Comparison of ENCODE assay signal across 26 mouse cellular contexts in the genomic region with DNA sequence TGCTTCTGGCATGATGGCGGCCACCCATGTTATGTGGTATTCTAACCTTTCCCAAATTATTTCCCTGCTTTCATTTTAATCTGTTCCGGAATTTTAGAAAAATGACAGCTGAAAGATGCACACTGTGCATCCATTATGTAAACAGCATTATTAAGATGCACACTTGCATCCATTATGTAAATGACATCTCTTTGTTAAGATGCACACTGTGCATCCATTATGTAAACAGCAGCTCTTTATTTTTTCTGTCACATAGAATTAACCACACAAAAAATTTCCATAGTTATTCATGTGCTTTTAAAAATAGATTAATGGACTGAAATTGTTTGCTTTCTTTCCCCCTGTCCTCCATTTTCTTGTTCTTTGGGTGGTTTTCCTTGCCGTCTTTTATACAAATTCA.
DNase-seq lines count a peak whose midpoint lies in the region; ATAC-seq and TF ChIP-seq lines count a peak whose summit lies in the region.
"Had no signal": no experiment of that assay in that cellular context is flagged by ENCODE, and none has a peak within 500 bp of the region (broad histone marks: within the 10 kb centered on the region; RNA-seq: fewer than 3 reads in every experiment).

No protein-coding gene starts in this region.

- H3K36me3 ChIP-seq in forebrain, embryonic 13.5 days (ENCODE audit: poor library complexity, severe bottlenecking) = no peaks in the 10 kb centered on the region
- H3K36me3 ChIP-seq in forebrain, embryonic 11.5 days (ENCODE audit: control insufficient read depth, insufficient read depth, low read length) = no peaks in the 10 kb centered on the region
- H3K36me3 ChIP-seq in midbrain, embryonic 12.5 days = no peaks in the 10 kb centered on the region
- H3K36me3 ChIP-seq in midbrain, embryonic 11.5 days (ENCODE audit: control insufficient read depth, insufficient read depth, low read length) = no peaks in the 10 kb centered on the region
- H3K36me3 ChIP-seq in midbrain, embryonic 15.5 days (replicated peaks) = no peaks in the 10 kb centered on the region
- no peaks in the 10 kb centered on the region for H3K36me3 ChIP-seq in liver, embryonic 12.5 days
- H3K36me3 ChIP-seq: embryonic facial prominence, embryonic 13.5 days; heart, embryonic 10.5 days; heart, embryonic 15.5 days; liver, embryonic 15.5 days; neural tube, embryonic 12.5 days had no signal

- peak; percentile 83 for ATAC-seq in forebrain, embryonic 13.5 days
- ATAC-seq in forebrain, embryonic 11.5 days (replicated peaks; ENCODE audit: low FRiP score) = no peak
- peak; percentile 66; the same call in 1 of the 2 replicates for ATAC-seq in midbrain, embryonic 12.5 days (ENCODE audit: low FRiP score, low read depth)
- no peak for ATAC-seq in midbrain, embryonic 11.5 days (ENCODE audit: low FRiP score)
- ATAC-seq in midbrain, embryonic 15.5 days (replicated peaks) = peak; percentile 60; the same call in 1 of the 2 replicates
- ATAC-seq in liver, embryonic 12.5 days = no peak
- ATAC-seq: intestine, postnatal 0 days had no signal

- no peak overlapping the region for H3K9ac ChIP-seq in forebrain, embryonic 13.5 days
- no peak overlapping the region for H3K9ac ChIP-seq in forebrain, embryonic 11.5 days (ENCODE audit: low read length)
- no peak overlapping the region for H3K9ac ChIP-seq in midbrain, embryonic 12.5 days (replicated peaks)
- no peak overlapping the region for H3K9ac ChIP-seq in midbrain, embryonic 11.5 days (ENCODE audit: low read length)
- no peak overlapping the region for H3K9ac ChIP-seq in midbrain, embryonic 15.5 days
- no peak overlapping the region for H3K9ac ChIP-seq in liver, embryonic 12.5 days
- H3K9ac ChIP-seq: embryonic facial prominence, embryonic 13.5 days; heart, embryonic 15.5 days; liver, embryonic 15.5 days; lung, embryonic 14.5 days; neural tube, embryonic 12.5 days had no signal

- H3K27ac ChIP-seq in forebrain, embryonic 13.5 days = peak overlapping the region; percentile 68; the same call in 1 of the 2 replicates
- H3K27ac ChIP-seq in forebrain, embryonic 11.5 days (ENCODE audit: low read depth, low read length) = no peak overlapping the region
- no peak overlapping the region for H3K27ac ChIP-seq in midbrain, embryonic 12.5 days (replicated peaks)
- no peak overlapping the region for H3K27ac ChIP-seq in midbrain, embryonic 11.5 days (ENCODE audit: low read depth, low read length)
- H3K27ac ChIP-seq in midbrain, embryonic 15.5 days = 0 out of 2 replicates have a peak overlapping the region, but pooled peaks have one; percentile 32
- no peak overlapping the region for H3K27ac ChIP-seq in liver, embryonic 12.5 days
- H3K27ac ChIP-seq: embryonic facial prominence, embryonic 13.5 days; heart, embryonic 10.5 days; heart, embryonic 15.5 days; liver, embryonic 15.5 days; neural tube, embryonic 12.5 days had no signal

- no peak for DNase-seq in forebrain, embryonic 11.5 days (ENCODE audit: low spot score)
- DNase-seq in midbrain, embryonic 11.5 days (ENCODE audit: low spot score, missing footprints) = no peak
- peak; percentile 48 for DNase-seq in brain, embryonic 14.5 days (ENCODE audit: low read depth)
- DNase-seq: adrenal gland, postnatal 14 days; cerebellum, adult 11-12 months; cerebellum, postnatal 10 days; gastrocnemius, postnatal 25 days; heart, adult 11 months; kidney, adult 9 months; kidney, postnatal 10 days; layer of hippocampus, adult 9-11 months; lung, embryonic 14.5 days; lung, postnatal 14 days; thymus, adult 2 months; thymus, postnatal 36 days had no signal

- H3K4me2 ChIP-seq in forebrain, embryonic 13.5 days = no peak overlapping the region
- H3K4me2 ChIP-seq in forebrain, embryonic 11.5 days (ENCODE audit: low read depth, low read length, severe bottlenecking) = no peak overlapping the region
- no peak overlapping the region for H3K4me2 ChIP-seq in midbrain, embryonic 12.5 days (replicated peaks)
- H3K4me2 ChIP-seq in midbrain, embryonic 11.5 days = no peak overlapping the region
- H3K4me2 ChIP-seq in midbrain, embryonic 15.5 days = no peak overlapping the region
- H3K4me2 ChIP-seq in liver, embryonic 12.5 days = no peak overlapping the region
- H3K4me2 ChIP-seq: embryonic facial prominence, embryonic 13.5 days; heart, embryonic 15.5 days; liver, embryonic 15.5 days; lung, embryonic 14.5 days; neural tube, embryonic 12.5 days had no signal

- H3K4me3 ChIP-seq in forebrain, embryonic 13.5 days = no peak overlapping the region
- no peak overlapping the region for H3K4me3 ChIP-seq in forebrain, embryonic 11.5 days (ENCODE audit: low read depth, low read length)
- no peak overlapping the region for H3K4me3 ChIP-seq in midbrain, embryonic 12.5 days
- no peak overlapping the region for H3K4me3 ChIP-seq in midbrain, embryonic 11.5 days (ENCODE audit: low read depth, low read length)
- no peak overlapping the region for H3K4me3 ChIP-seq in midbrain, embryonic 15.5 days
- no peak overlapping the region for H3K4me3 ChIP-seq in liver, embryonic 12.5 days
- H3K4me3 ChIP-seq: embryonic facial prominence, embryonic 13.5 days; heart, embryonic 10.5 days; heart, embryonic 15.5 days; liver, embryonic 15.5 days; myocyte; neural tube, embryonic 12.5 days had no signal

- no peaks in the 10 kb centered on the region for H3K27me3 ChIP-seq in forebrain, embryonic 13.5 days
- no peaks in the 10 kb centered on the region for H3K27me3 ChIP-seq in forebrain, embryonic 11.5 days (ENCODE audit: control insufficient read depth, insufficient read depth, low read length)
- no peaks in the 10 kb centered on the region for H3K27me3 ChIP-seq in midbrain, embryonic 12.5 days
- H3K27me3 ChIP-seq in midbrain, embryonic 11.5 days (ENCODE audit: control insufficient read depth, insufficient read depth, low read length) = no peaks in the 10 kb centered on the region
- no peaks in the 10 kb centered on the region for H3K27me3 ChIP-seq in midbrain, embryonic 15.5 days (replicated peaks)
- no peaks in the 10 kb centered on the region for H3K27me3 ChIP-seq in liver, embryonic 12.5 days (replicated peaks)
- H3K27me3 ChIP-seq: embryonic facial prominence, embryonic 13.5 days; heart, embryonic 15.5 days; liver, embryonic 15.5 days; neural tube, embryonic 12.5 days had no signal

- 0 out of 2 replicates have a peak, but pooled peaks cover 3% of the 10 kb centered on the region for H3K4me1 ChIP-seq in forebrain, embryonic 13.5 days
- no peaks in the 10 kb centered on the region for H3K4me1 ChIP-seq in forebrain, embryonic 11.5 days (replicated peaks; ENCODE audit: control insufficient read depth, insufficient read depth, low read length)
- H3K4me1 ChIP-seq in midbrain, embryonic 12.5 days = no peaks in the 10 kb centered on the region
- no peaks in the 10 kb centered on the region for H3K4me1 ChIP-seq in midbrain, embryonic 11.5 days (ENCODE audit: control insufficient read depth, insufficient read depth, low read length)
- H3K4me1 ChIP-seq in midbrain, embryonic 15.5 days = no peaks in the 10 kb centered on the region; the same call in 1 of the 2 replicates
- H3K4me1 ChIP-seq in liver, embryonic 12.5 days = peaks cover 5% of the 10 kb centered on the region; the same call in 1 of the 2 replicates
- H3K4me1 ChIP-seq: embryonic facial prominence, embryonic 13.5 days; heart, embryonic 15.5 days; liver, embryonic 15.5 days; neural tube, embryonic 12.5 days had no signal

- no peaks in the 10 kb centered on the region for H3K9me3 ChIP-seq in forebrain, embryonic 13.5 days (replicated peaks)
- no peaks in the 10 kb centered on the region for H3K9me3 ChIP-seq in forebrain, embryonic 11.5 days (ENCODE audit: control insufficient read depth, low read length)
- no peaks in the 10 kb centered on the region for H3K9me3 ChIP-seq in midbrain, embryonic 12.5 days
- H3K9me3 ChIP-seq in midbrain, embryonic 11.5 days (ENCODE audit: control insufficient read depth, low read length) = no peaks in the 10 kb centered on the region
- no peaks in the 10 kb centered on the region for H3K9me3 ChIP-seq in midbrain, embryonic 15.5 days
- H3K9me3 ChIP-seq in liver, embryonic 12.5 days (replicated peaks) = no peaks in the 10 kb centered on the region
- H3K9me3 ChIP-seq: embryonic facial prominence, embryonic 13.5 days; heart, embryonic 10.5 days; heart, embryonic 15.5 days; liver, embryonic 15.5 days; neural tube, embryonic 12.5 days had no signal

- no peak for TF ChIP-seq CTCF in brain, embryonic 14.5 days (IDR thresholded peaks at IDR 0.05; ENCODE audit: borderline replicate concordance, extremely low read depth, insufficient read depth, insufficient read length)

- no peak for TF ChIP-seq POLR2A in brain, embryonic 14.5 days (IDR thresholded peaks at IDR 0.05; ENCODE audit: borderline replicate concordance, extremely low read depth, insufficient read depth, insufficient read length, poor library complexity, severe bottlenecking)

- 64% methylated on average over 3 of the region's 3 CpGs for WGBS in forebrain, embryonic 13.5 days
- WGBS in forebrain, embryonic 11.5 days = 92% methylated on average over 3 of the region's 3 CpGs
- 70% methylated on average over 3 of the region's 3 CpGs for WGBS in midbrain, embryonic 12.5 days
- 85% methylated on average over 3 of the region's 3 CpGs for WGBS in midbrain, embryonic 11.5 days
- WGBS in midbrain, embryonic 15.5 days = 48% methylated on average over 3 of the region's 3 CpGs
- WGBS in liver, embryonic 12.5 days (ENCODE audit: insufficient replicate concordance) = 70% methylated on average over 3 of the region's 3 CpGs

Comparison
In these comparisons a context has a peak if more than half of its experiments do, and no peak if none do; other contexts are left out.
1. ATAC-seq: peak in forebrain, embryonic 13.5 days (single experiment), midbrain, embryonic 12.5 days (single experiment) and midbrain, embryonic 15.5 days (single experiment); none in forebrain, embryonic 11.5 days (single experiment), midbrain, embryonic 11.5 days (single experiment) and liver, embryonic 12.5 days (single experiment).
2. H3K27ac ChIP-seq: peak in forebrain, embryonic 13.5 days (single experiment) and midbrain, embryonic 15.5 days (single experiment); none in forebrain, embryonic 11.5 days (single experiment), midbrain, embryonic 12.5 days (single experiment), midbrain, embryonic 11.5 days (single experiment) and liver, embryonic 12.5 days (single experiment).